Mouse (Mus musculus) embryo, embryonic 11 days (tissue): ENCODE measurements around the gene Gm13128.
"Not testable (repeated sequence)": the region's sequence is repeated elsewhere in the genome, so short reads cannot be mapped to it uniquely, and the experiment has no call there.

Experiments
- DNase-seq: peaks from one replicate; pipeline ENCODE4 v3.0.0-alpha.2; 2015

Gm13128 gene

DNA sequence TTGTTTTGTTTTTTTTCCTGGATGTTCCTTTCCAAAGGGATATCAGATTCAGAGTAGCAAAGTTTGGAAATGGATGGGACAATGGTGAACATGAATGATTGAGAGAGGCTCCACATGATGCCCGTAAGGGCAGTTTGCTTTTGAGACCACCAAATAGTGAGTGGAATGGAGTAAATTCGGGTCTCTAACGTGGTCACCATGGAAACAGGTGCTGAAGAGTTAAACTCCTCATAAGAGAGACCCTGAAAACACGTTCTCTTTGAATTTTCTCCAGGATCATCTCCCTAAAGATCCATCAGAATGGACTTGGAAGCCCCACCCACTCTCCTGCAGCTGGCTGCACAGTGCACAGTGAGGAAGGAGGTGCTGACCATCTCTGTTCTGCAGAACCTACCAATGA, at the start of gene Gm13128:
Gene Gm13128 (plus strand): TSS at position 301 of the 400 bp plus-strand sequence.
- DNase-seq: not testable (repeated sequence)

DNA sequence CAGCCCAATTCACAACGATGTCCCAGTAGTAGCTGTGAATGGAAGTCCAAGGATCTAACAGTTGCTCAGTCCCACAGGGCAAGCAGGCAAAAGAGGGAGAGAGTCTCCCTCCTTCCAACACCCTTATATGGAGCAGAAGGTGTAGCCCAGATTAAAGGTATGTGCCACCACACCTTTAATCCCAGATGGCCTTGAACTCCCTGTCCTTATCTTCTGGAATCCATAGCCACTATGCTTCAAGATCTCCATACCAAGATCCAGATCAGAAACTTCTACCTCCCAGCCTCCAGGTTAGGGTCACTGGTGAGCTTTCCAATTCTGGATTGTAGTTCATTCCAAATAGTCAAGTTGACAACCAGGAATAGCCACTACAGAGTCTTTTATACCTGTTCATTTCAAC, 49.7 kb upstream of the Gm13128 start, which contains the start of gene Pramel5:
Gene Pramel5 (minus strand): TSS at position 101 of the 400 bp plus-strand sequence.
- DNase-seq: not testable (repeated sequence)

DNA sequence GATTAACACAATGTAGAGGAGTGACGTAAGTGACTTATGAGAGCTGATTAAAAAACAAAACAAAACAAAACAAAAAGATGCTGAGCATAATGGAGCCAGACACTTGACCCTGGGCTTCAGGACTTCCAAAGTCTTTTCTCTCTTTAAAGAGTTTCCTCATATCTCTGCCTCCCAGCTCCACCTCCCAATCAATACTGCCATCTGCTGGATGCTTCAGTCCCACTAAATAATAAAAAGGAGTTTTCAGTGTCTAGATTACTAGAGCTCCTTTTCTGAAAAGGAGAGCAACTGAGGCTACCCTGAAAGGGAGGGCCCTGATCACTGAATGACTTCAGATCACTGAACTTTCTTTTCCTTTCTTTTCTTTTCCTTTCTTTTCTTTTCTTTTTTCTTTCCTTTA, 30.6 kb upstream of the Gm13128 start:
- not testable (repeated sequence) for DNase-seq

DNA sequence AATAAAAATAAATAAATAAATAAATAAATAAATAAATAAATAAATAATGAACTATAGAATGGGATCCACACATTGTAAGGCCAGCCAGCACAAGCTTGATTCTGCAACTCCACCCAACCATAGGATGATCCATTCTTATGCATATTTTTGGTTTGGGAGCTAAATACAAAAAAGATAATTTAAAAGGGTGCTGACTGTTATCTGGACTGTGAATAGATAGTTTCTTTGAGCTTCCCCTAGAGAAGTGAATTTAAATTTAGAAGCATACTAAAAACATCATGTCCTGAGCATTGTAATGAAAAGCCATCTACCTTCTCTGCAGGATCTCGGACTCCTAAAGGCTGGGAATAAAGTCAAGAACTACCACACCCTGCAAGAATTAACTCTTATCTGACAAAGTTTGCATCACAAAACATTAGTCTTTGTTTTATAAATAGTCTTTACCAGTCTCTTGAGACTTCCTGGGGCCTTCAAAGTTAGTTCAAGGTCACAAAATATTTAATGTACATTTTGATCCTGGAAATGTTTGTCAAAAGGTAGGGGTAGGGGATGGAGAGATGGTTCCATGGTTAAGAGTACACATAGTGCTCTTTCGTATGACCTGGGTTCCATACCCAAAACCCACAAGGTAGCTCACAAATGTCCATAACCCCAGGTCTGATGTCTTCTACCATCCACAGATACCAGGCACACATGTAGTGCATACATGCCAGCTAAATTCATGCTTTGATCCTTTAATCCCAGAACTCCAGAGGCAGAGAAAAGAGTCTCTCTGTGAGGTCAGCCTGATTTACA, 17.2 kb upstream of the Gm13128 start:
- not testable (repeated sequence) for DNase-seq

DNA sequence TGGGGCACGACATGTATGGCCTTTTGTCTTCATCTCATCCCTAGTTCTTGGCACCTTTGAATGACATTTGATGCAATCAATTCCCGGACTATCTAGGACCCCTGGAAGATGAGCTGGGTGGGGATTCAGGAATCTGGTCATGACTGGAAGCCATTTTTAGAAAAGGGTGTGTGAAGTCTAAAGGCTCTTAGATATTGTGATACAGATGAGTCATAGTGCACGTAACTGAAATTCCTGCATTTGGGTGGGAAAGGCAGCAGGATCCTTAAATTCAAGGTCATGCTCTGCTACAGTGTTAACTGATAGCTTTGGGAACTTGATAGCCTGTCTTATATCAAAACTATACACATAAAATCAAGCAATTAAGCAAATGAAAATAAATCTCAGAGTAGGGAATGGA, 5.8 kb downstream of the Gm13128 start:
- not testable (repeated sequence) for DNase-seq

DNA sequence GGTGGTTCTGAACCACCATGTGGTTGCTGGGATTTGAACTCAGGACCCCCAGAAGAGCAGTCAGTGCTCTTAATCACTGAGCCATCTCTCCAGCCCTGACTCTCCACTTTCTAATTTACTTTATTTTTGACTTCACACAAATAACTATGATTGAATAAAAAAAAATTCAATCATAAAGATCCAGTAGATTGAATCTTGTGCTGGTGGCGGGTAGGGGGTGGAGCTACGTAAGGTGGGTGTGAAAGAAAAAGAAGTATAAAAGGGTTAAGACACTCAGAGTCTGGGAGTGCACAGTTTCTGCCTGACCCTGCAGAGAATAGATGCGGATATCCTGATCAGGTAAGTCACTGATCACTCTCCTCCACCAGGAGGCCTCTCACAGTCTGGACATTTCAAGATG, 27.6 kb downstream of the Gm13128 start, which contains the start of gene Gm13119:
Gene Gm13119 (plus strand): TSS at position 301 of the 400 bp plus-strand sequence.
- DNase-seq: not testable (repeated sequence)

DNA sequence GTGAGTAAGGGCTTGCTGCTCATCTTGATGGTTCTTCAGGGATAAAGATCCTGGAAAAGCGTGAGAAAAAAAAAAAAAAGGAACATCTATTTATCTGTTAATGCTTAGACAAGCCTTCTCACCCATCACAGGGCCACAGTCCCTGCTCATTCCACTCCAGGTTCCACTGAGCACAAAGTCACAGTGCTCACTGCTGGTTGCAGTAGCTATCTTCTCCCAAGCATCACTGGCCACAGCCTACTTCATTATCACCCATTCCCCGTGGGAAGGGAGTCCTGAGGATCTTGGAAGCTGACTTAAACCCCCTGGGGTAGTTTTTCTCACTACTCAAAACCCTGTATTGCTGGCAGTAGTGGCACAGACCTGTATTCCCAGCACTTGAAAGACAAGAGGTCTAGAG, 47.9 kb downstream of the Gm13128 start, which contains the start of gene Pramef20:
Gene Pramef20 (minus strand): TSS at position 23 of the 400 bp plus-strand sequence.
- no peak for DNase-seq
